14 mouse cellular contexts compared by ENCODE assay signal in the genomic region with DNA sequence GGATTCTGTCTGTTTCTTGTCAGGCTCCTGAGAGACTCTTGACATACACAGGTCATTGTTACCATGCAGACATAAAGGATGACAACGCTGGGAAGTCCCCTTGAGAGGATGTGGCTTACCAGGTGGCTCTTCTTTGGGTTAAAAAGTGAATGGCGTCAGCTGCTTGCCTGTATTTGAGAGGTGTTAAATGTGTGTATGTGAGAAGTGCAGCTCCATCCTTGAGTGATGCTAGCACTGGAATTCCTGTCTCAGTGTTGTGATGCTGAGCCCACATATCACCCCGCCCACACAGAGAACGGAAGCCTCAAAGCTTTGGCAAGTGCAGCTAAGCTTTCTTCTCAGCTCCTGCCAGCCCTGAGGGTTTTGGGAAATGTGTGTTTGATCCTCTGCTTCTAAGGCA.
DNase-seq lines count a peak whose midpoint lies in the region; ATAC-seq and TF ChIP-seq lines count a peak whose summit lies in the region.
"Had no signal": no experiment of that assay in that cellular context is flagged by ENCODE, and none has a peak within 500 bp of the region (broad histone marks: within the 10 kb centered on the region; RNA-seq: fewer than 3 reads in every experiment).

No protein-coding gene starts in this region.

- 45% methylated on average over 4 of the region's 4 CpGs for WGBS in heart, embryonic 10.5 days
- WGBS in heart, embryonic 12.5 days: 48% methylated on average over 4 of the region's 4 CpGs
- WGBS in kidney, embryonic 15.5 days: 28% methylated on average over 4 of the region's 4 CpGs

- H3K36me3 ChIP-seq in heart, embryonic 10.5 days: no peaks in the 10 kb centered on the region
- H3K36me3 ChIP-seq in heart, embryonic 12.5 days: no peaks in the 10 kb centered on the region
- H3K36me3 ChIP-seq in kidney, embryonic 15.5 days: no peaks in the 10 kb centered on the region
- H3K36me3 ChIP-seq: embryonic facial prominence, embryonic 13.5 days; liver, embryonic 12.5 days had no signal

- no peaks in the 10 kb centered on the region for H3K9me3 ChIP-seq in heart, embryonic 10.5 days
- H3K9me3 ChIP-seq in heart, embryonic 12.5 days (replicated peaks): no peaks in the 10 kb centered on the region
- no peaks in the 10 kb centered on the region for H3K9me3 ChIP-seq in kidney, embryonic 15.5 days (replicated peaks)
- H3K9me3 ChIP-seq: embryonic facial prominence, embryonic 13.5 days; liver, embryonic 12.5 days had no signal

- no peak overlapping the region for H3K4me2 ChIP-seq in heart, embryonic 12.5 days
- no peak overlapping the region for H3K4me2 ChIP-seq in kidney, embryonic 15.5 days
- H3K4me2 ChIP-seq: embryonic facial prominence, embryonic 13.5 days; liver, embryonic 12.5 days had no signal

- ATAC-seq in heart, embryonic 12.5 days (ENCODE audit: insufficient number of reproducible peaks, low FRiP score): no peak
- no peak for ATAC-seq in kidney, embryonic 15.5 days (replicated peaks; ENCODE audit: low FRiP score)
- ATAC-seq: liver, embryonic 12.5 days had no signal

- peak; percentile 58 for DNase-seq in heart, embryonic 10.5 days (ENCODE audit: low spot score)
- peak; percentile 61 to 72 for DNase-seq in frontal cortex, postnatal 10 days (ENCODE audit: low spot score in 2 of 2)
- DNase-seq in left cerebral cortex, adult 2 months (ENCODE audit: extremely low spot score in 1 of 2, low spot score in 2 of 2): peak; percentile 75 to 79
- DNase-seq in right cerebral cortex, postnatal 25 days: peak; percentile 77
- DNase-seq in gastrocnemius, adult 18-20 months (ENCODE audit: low spot score): no peak
- no peak for DNase-seq in gastrocnemius, postnatal 36 days
- DNase-seq: B cell, adult 2 months; gastrocnemius, postnatal 14 days; heart, postnatal 4 days had no signal

- H3K27ac ChIP-seq in heart, embryonic 10.5 days: no peak overlapping the region
- H3K27ac ChIP-seq in heart, embryonic 12.5 days (ENCODE audit: poor library complexity, severe bottlenecking): no peak overlapping the region
- H3K27ac ChIP-seq in left cerebral cortex, adult 2 months: no peak overlapping the region
- H3K27ac ChIP-seq in kidney, embryonic 15.5 days: no peak overlapping the region
- H3K27ac ChIP-seq: embryonic facial prominence, embryonic 13.5 days; kidney, postnatal 0 days; liver, embryonic 12.5 days had no signal

- no peak for TF ChIP-seq CTCF in left cerebral cortex, adult 2 months (IDR thresholded peaks at IDR 0.05)

- H3K9ac ChIP-seq in heart, embryonic 12.5 days: no peak overlapping the region
- no peak overlapping the region for H3K9ac ChIP-seq in kidney, embryonic 15.5 days
- H3K9ac ChIP-seq: embryonic facial prominence, embryonic 13.5 days; liver, embryonic 12.5 days had no signal

- H3K27me3 ChIP-seq in heart, embryonic 10.5 days (ENCODE audit: insufficient read depth, poor library complexity, severe bottlenecking): no peaks in the 10 kb centered on the region
- H3K27me3 ChIP-seq in heart, embryonic 12.5 days (replicated peaks): peaks cover 6% of the 10 kb centered on the region; the same call in 1 of the 2 replicates
- H3K27me3 ChIP-seq in kidney, embryonic 15.5 days: no peaks in the 10 kb centered on the region
- H3K27me3 ChIP-seq: embryonic facial prominence, embryonic 13.5 days; liver, embryonic 12.5 days had no signal

- intact Hi-C loops in left cerebral cortex, adult 2 months (cut with DNase I): no loop called here
- intact Hi-C loops in gastrocnemius, postnatal 36 days (cut with DNase I): no loop called here

- no peak overlapping the region for H3K4me3 ChIP-seq in heart, embryonic 10.5 days
- no peak overlapping the region for H3K4me3 ChIP-seq in heart, embryonic 12.5 days
- H3K4me3 ChIP-seq in left cerebral cortex, adult 2 months: no peak overlapping the region
- no peak overlapping the region for H3K4me3 ChIP-seq in kidney, embryonic 15.5 days (replicated peaks)
- H3K4me3 ChIP-seq: embryonic facial prominence, embryonic 13.5 days; liver, embryonic 12.5 days had no signal

- H3K4me1 ChIP-seq in heart, embryonic 10.5 days: no peaks in the 10 kb centered on the region
- H3K4me1 ChIP-seq in heart, embryonic 12.5 days (replicated peaks): no peaks in the 10 kb centered on the region
- no peaks in the 10 kb centered on the region for H3K4me1 ChIP-seq in kidney, embryonic 15.5 days
- H3K4me1 ChIP-seq: embryonic facial prominence, embryonic 13.5 days; liver, embryonic 12.5 days had no signal

Comparison
In these comparisons a context has a peak if more than half of its experiments do, and no peak if none do; other contexts are left out.
1. DNase-seq: peak in heart, embryonic 10.5 days (single experiment), frontal cortex, postnatal 10 days (2 of 2), left cerebral cortex, adult 2 months (2 of 2) and right cerebral cortex, postnatal 25 days (single experiment); none in gastrocnemius, adult 18-20 months (single experiment) and gastrocnemius, postnatal 36 days (0 of 2).